Mouse (Mus musculus): ENCODE results near the gene Rab8a.
A peak's percentile ranks its signal among the peaks of the same experiment; 100 is the strongest.

The Rab8a gene

GRCm38 (mm10) chr8:72210710-72211109, 49.7 kb downstream of the Rab8a start:
- DNase-seq (ENCODE audit: extremely low spot score, low spot score): no peak

GRCm38 (mm10) chr8:72211846-72212245, 50.8 kb downstream of the Rab8a start:
- no peak for DNase-seq (ENCODE audit: extremely low spot score, low spot score)

- no peak for DNase-seq (ENCODE audit: extremely low spot score, low spot score)
Observed at GRCm38 (mm10) chr8:72212751-72213150, 51.8 kb downstream of the Rab8a start, which contains the start of gene Cib3. Gene Cib3 (minus strand): TSS chr8:72212837.

GRCm38 (mm10) chr8:72213536-72213935, 52.5 kb downstream of the Rab8a start, which contains the start of gene Gm11034:
Gene Gm11034 (minus strand): TSS chr8:72213636.
- no peak for DNase-seq (ENCODE audit: extremely low spot score, low spot score)

GRCm38 (mm10) chr8:72215060-72215459, 54.1 kb downstream of the Rab8a start:
- no peak for DNase-seq (ENCODE audit: extremely low spot score, low spot score)

GRCm38 (mm10) chr8:72215871-72216270, 54.9 kb downstream of the Rab8a start:
- DNase-seq (ENCODE audit: extremely low spot score, low spot score): no peak

- no peak for DNase-seq (ENCODE audit: extremely low spot score, low spot score)
Observed at GRCm38 (mm10) chr8:72218781-72219540, 58.0 kb downstream of the Rab8a start.

GRCm38 (mm10) chr8:72219541-72220363, 58.8 kb downstream of the Rab8a start, which contains the start of gene Fam32a:
Gene Fam32a (plus strand): TSS chr8:72219730.
- peak; percentile 89 for DNase-seq (ENCODE audit: extremely low spot score, low spot score)

GRCm38 (mm10) chr8:72220758-72221157, 59.8 kb downstream of the Rab8a start:
- DNase-seq (ENCODE audit: extremely low spot score, low spot score): no peak

GRCm38 (mm10) chr8:72222656-72223055, 61.7 kb downstream of the Rab8a start:
- no peak for DNase-seq (ENCODE audit: extremely low spot score, low spot score)

All from neural tube, embryonic 10.5 days (tissue).